Mouse (Mus musculus): ENCODE measurements around the gene Bahcc1. TPM values are rescaled to one million over a fixed set of nuclear protein-coding genes. Genes with fewer than 3 reads are reported as not detected.

Gene Bahcc1
- total and polyA plus RNA-seq, 3 experiments: 0.04 TPM; not detected in 2

GRCm38 (mm10) chr11:120281197-120281596 is 48.5 kb downstream of the Bahcc1 start:
- H3K79me2 ChIP-seq (replicated peaks; ENCODE audit: control insufficient read depth, extremely low read depth, insufficient read depth, poor library complexity, severe bottlenecking): no peaks in the 10 kb centered on the region
- H3K9me3 ChIP-seq (replicated peaks; ENCODE audit: low read length): no peaks in the 10 kb centered on the region
- H3K27ac ChIP-seq (ENCODE audit: insufficient read depth, low read depth): no peak overlapping the region
- H3K4me3 ChIP-seq (replicated peaks in 1 of 3; ENCODE audit: low read depth in 2 of 3, low read length in 2 of 3, poor library complexity in 1 of 3): no peak overlapping the region
- no peak overlapping the region for H3K4me2 ChIP-seq (ENCODE audit: insufficient read depth, low read depth, poor library complexity, severe bottlenecking)
- no peak for DNase-seq (ENCODE audit: extremely low read depth)
- in situ Hi-C loops (cut with MboI; ENCODE audit: low pct_ligation_motif_present, low pct_unique_long_range_greater_than_20kb, low sequenced_read_pairs): no loop called here
- dilution Hi-C loops (cut with MboI; ENCODE audit: extremely low pct_ligation_motif_present, extremely low pct_unique_long_range_greater_than_20kb, low sequenced_read_pairs): no loop called here
- no peaks in the 10 kb centered on the region for H3K36me3 ChIP-seq (replicated peaks in 1 of 2; ENCODE audit: control insufficient read depth in 1 of 2, insufficient read depth in 1 of 2, low read length in 1 of 2)
- H3K27me3 ChIP-seq (replicated peaks): peaks cover 99% of the 10 kb centered on the region
- H3K4me1 ChIP-seq (ENCODE audit: control insufficient read depth in 1 of 2, insufficient read depth in 2 of 2): peaks cover 1 to 2% of the 10 kb centered on the region in 2 experiments; a peak in 1 of 4 replicates
- TF ChIP-seq POLR2A (IDR thresholded peaks at IDR 0.05; ENCODE audit: low read depth, low read length): no peak
- no peak overlapping the region for H3K9ac ChIP-seq (ENCODE audit: insufficient read depth, low read depth)

GRCm38 (mm10) chr11:120283542-120283941 is 50.8 kb downstream of the Bahcc1 start:
- no peak for DNase-seq (ENCODE audit: extremely low read depth)
- Histone ChIP-seq H3K4me1 (ENCODE audit: control insufficient read depth in 1 of 2, insufficient read depth in 2 of 2) (0 out of 4 replicates have a peak, but pooled peaks cover 0 to 2% of the 10 kb centered on the region in 2 experiments), H3K4me3 (replicated peaks in 1 of 3; ENCODE audit: low read depth in 2 of 3, low read length in 2 of 3, poor library complexity in 1 of 3) (no peak overlapping the region), H3K9ac (ENCODE audit: insufficient read depth, low read depth) (no peak overlapping the region), H3K4me2 (ENCODE audit: insufficient read depth, low read depth, poor library complexity, severe bottlenecking) (no peak overlapping the region), H3K27ac (ENCODE audit: insufficient read depth, low read depth) (no peak overlapping the region), H3K9me3 (replicated peaks; ENCODE audit: low read length) (peaks cover 6% of the 10 kb centered on the region), H3K27me3 (replicated peaks) (peaks cover 97% of the 10 kb centered on the region), H3K79me2 (replicated peaks; ENCODE audit: control insufficient read depth, extremely low read depth, insufficient read depth, poor library complexity, severe bottlenecking) (no peaks in the 10 kb centered on the region), H3K36me3 (replicated peaks in 1 of 2; ENCODE audit: control insufficient read depth in 1 of 2, insufficient read depth in 1 of 2, low read length in 1 of 2) (no peaks in the 10 kb centered on the region)
- dilution Hi-C loops (cut with MboI; ENCODE audit: extremely low pct_ligation_motif_present, extremely low pct_unique_long_range_greater_than_20kb, low sequenced_read_pairs) (no loop called here), in situ Hi-C loops (cut with MboI; ENCODE audit: low pct_ligation_motif_present, low pct_unique_long_range_greater_than_20kb, low sequenced_read_pairs) (no loop called here)
- no peak for TF ChIP-seq ZNF384 (IDR thresholded peaks at IDR 0.05; ENCODE audit: low read depth, low read length)
- TF ChIP-seq JUND (conservative IDR thresholded peaks at IDR 0.05; ENCODE audit: low read depth, low read length): no peak
- no peak for TF ChIP-seq ZC3H11A (IDR thresholded peaks at IDR 0.05; ENCODE audit: low read depth, low read length)
- no peak for TF ChIP-seq ZKSCAN1 (IDR thresholded peaks at IDR 0.05; ENCODE audit: borderline replicate concordance, low read depth, low read length)
- TF ChIP-seq MAZ (IDR thresholded peaks at IDR 0.05; ENCODE audit: low read depth, low read length): no peak
- TF ChIP-seq CHD1 (IDR thresholded peaks at IDR 0.05; ENCODE audit: low read depth, low read length): no peak
- no peak for TF ChIP-seq SIN3A (IDR thresholded peaks at IDR 0.05; ENCODE audit: low read length)

- Histone ChIP-seq H3K79me2 (replicated peaks; ENCODE audit: control insufficient read depth, extremely low read depth, insufficient read depth, poor library complexity, severe bottlenecking) (no peaks in the 10 kb centered on the region), H3K9ac (ENCODE audit: insufficient read depth, low read depth) (no peak overlapping the region), H3K27me3 (replicated peaks) (peaks cover 83% of the 10 kb centered on the region), H3K36me3 (replicated peaks in 1 of 2; ENCODE audit: control insufficient read depth in 1 of 2, insufficient read depth in 1 of 2, low read length in 1 of 2) (no peaks in the 10 kb centered on the region), H3K4me2 (ENCODE audit: insufficient read depth, low read depth, poor library complexity, severe bottlenecking) (no peak overlapping the region), H3K9me3 (replicated peaks; ENCODE audit: low read length) (peaks cover 10% of the 10 kb centered on the region), H3K4me1 (ENCODE audit: control insufficient read depth in 1 of 2, insufficient read depth in 2 of 2) (no peaks in the 10 kb centered on the region), H3K4me3 (replicated peaks in 1 of 3; ENCODE audit: low read depth in 2 of 3, low read length in 2 of 3, poor library complexity in 1 of 3) (no peak overlapping the region), H3K27ac (ENCODE audit: insufficient read depth, low read depth) (no peak overlapping the region)
- in situ Hi-C loops (cut with MboI; ENCODE audit: low pct_ligation_motif_present, low pct_unique_long_range_greater_than_20kb, low sequenced_read_pairs) (no loop called here), dilution Hi-C loops (cut with MboI; ENCODE audit: extremely low pct_ligation_motif_present, extremely low pct_unique_long_range_greater_than_20kb, low sequenced_read_pairs) (no loop called here)
- DNase-seq (ENCODE audit: extremely low read depth): no peak
- TF ChIP-seq JUN (IDR thresholded peaks at IDR 0.05; ENCODE audit: insufficient read depth, low read depth, low read length) (no peak), MAX (IDR thresholded peaks at IDR 0.05; ENCODE audit: low read length) (no peak), ZKSCAN1 (IDR thresholded peaks at IDR 0.05; ENCODE audit: borderline replicate concordance, low read depth, low read length) (no peak), SMC3 (IDR thresholded peaks at IDR 0.05; ENCODE audit: low read depth, low read length) (no peak), TCF12 (IDR thresholded peaks at IDR 0.05; ENCODE audit: low read depth, low read length) (no peak), CHD1 (IDR thresholded peaks at IDR 0.05; ENCODE audit: low read depth, low read length) (no peak), USF1 (IDR thresholded peaks at IDR 0.05; ENCODE audit: low read depth, low read length) (no peak), GABPA (IDR thresholded peaks at IDR 0.05; ENCODE audit: insufficient replicate concordance, low read depth, low read length) (no peak), MEF2A (IDR thresholded peaks at IDR 0.05; ENCODE audit: borderline replicate concordance, low read depth, low read length) (no peak), HCFC1 (IDR thresholded peaks at IDR 0.05; ENCODE audit: low read depth, low read length) (no peak), KAT2A (IDR thresholded peaks at IDR 0.05; ENCODE audit: insufficient replicate concordance, low read length) (no peak), PAX5 (IDR thresholded peaks at IDR 0.05; ENCODE audit: low read length) (no peak), NRF1 (IDR thresholded peaks at IDR 0.05; ENCODE audit: low read depth, low read length) (no peak), UBTF (IDR thresholded peaks at IDR 0.05; ENCODE audit: low read depth, low read length) (no peak), ELF1 (IDR thresholded peaks at IDR 0.05; ENCODE audit: low read depth, low read length) (no peak), E2F4 (IDR thresholded peaks at IDR 0.05; ENCODE audit: insufficient replicate concordance, low read depth, low read length) (no peak), POLR2AphosphoS2 (IDR thresholded peaks at IDR 0.05; ENCODE audit: low read depth, low read length) (no peak)
These were observed 56.9 kb downstream of the Bahcc1 start for GRCm38 (mm10) chr11:120289644-120290043.
